ENCODE assay signal across 26 mouse cellular contexts in the genomic region with DNA sequence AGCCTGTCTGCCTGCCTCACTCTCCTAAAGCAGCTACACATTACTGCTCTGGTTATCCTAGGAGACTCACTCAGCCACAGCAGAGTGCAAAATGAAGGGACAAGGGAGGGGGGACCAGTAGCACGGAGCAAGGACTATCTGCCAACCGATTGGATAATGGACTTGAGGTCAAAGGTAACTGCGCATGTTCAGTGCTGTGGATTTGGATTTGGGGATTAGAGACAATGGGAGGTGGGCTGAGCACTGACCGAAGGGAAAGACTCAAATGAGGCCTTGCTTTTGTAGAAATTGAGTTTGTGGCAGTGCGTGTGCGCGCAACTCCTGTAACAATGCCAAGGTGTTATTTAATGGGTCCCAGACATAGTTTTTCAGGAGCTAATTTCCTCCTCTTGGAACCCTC.
"Had no signal": no experiment of that assay in that cellular context is flagged by ENCODE, and none has a peak within 500 bp of the region (broad histone marks: within the 10 kb centered on the region; RNA-seq: fewer than 3 reads in every experiment).

No protein-coding gene starts in this region.

- H3K36me3 ChIP-seq: heart, embryonic 13.5 days; heart, embryonic 15.5 days; hindbrain, embryonic 13.5 days; hindbrain, embryonic 15.5 days; kidney, embryonic 15.5 days; limb, embryonic 13.5 days; limb, embryonic 15.5 days; liver, embryonic 12.5 days had no signal

- ATAC-seq: hindbrain, postnatal 0 days; intestine, embryonic 16.5 days; liver, embryonic 12.5 days had no signal

- H3K4me1 ChIP-seq: heart, embryonic 15.5 days; kidney, embryonic 15.5 days; liver, embryonic 12.5 days had no signal

- H3K9me3 ChIP-seq: heart, embryonic 13.5 days; heart, embryonic 15.5 days; hindbrain, embryonic 13.5 days; hindbrain, embryonic 15.5 days; kidney, embryonic 15.5 days; limb, embryonic 13.5 days; limb, embryonic 15.5 days; liver, embryonic 12.5 days had no signal

- DNase-seq: gastrocnemius, postnatal 14 days; gastrocnemius, postnatal 36 days; heart, adult 2 months; heart, postnatal 14 days; heart, postnatal 36 days; kidney, adult 11 months; kidney, adult 2 months; kidney, adult 9 months; kidney, postnatal 14 days; kidney, postnatal 36 days; layer of hippocampus, adult 9-11 months; layer of hippocampus, postnatal 36 days; left cerebral cortex, postnatal 4 days had no signal

- H3K9ac ChIP-seq: heart, embryonic 13.5 days; heart, embryonic 15.5 days; hindbrain, embryonic 13.5 days; hindbrain, embryonic 15.5 days; kidney, embryonic 15.5 days; limb, embryonic 13.5 days; limb, embryonic 15.5 days; liver, embryonic 12.5 days; liver, embryonic 14.5 days had no signal

- H3K4me2 ChIP-seq: heart, embryonic 11.5 days; heart, embryonic 13.5 days; heart, embryonic 15.5 days; hindbrain, embryonic 13.5 days; hindbrain, embryonic 15.5 days; kidney, embryonic 15.5 days; limb, embryonic 13.5 days; limb, embryonic 15.5 days; liver, embryonic 12.5 days had no signal

- H3K4me3 ChIP-seq: heart, adult 2 months; heart, embryonic 13.5 days; heart, embryonic 15.5 days; hindbrain, embryonic 13.5 days; hindbrain, embryonic 15.5 days; kidney, embryonic 15.5 days; limb, embryonic 13.5 days; limb, embryonic 15.5 days; liver, embryonic 12.5 days had no signal

- H3K27ac ChIP-seq: heart, adult 2 months; heart, embryonic 13.5 days; heart, embryonic 15.5 days; hindbrain, embryonic 13.5 days; hindbrain, embryonic 15.5 days; hindbrain, postnatal 0 days; kidney, embryonic 15.5 days; kidney, postnatal 0 days; limb, embryonic 13.5 days; limb, embryonic 15.5 days; liver, embryonic 12.5 days; liver, embryonic 14.5 days had no signal
